Mouse (Mus musculus) gastrocnemius, postnatal 10 days (tissue): Measurements from ENCODE around the gene Hoxa7. TPM values are rescaled to one million over a fixed set of nuclear protein-coding genes. Genes with fewer than 3 reads are reported as not detected.
A peak's percentile ranks its signal among the peaks of the same experiment; 100 is the strongest.

Experiments used
- DNase-seq: peaks from one replicate; pipeline ENCODE4 v3.0.0; 2021; ENCODE audit warnings: mixed read lengths
- long read RNA-seq, 2 experiments: library from polyadenylated mRNA; stranded (forward); transcript quantifications; one replicate each; pipeline ENCODE4 v2.0.0; 2021
- total RNA-seq, 2 experiments: library from RNA; stranded (reverse); gene quantifications; 2 replicates each; pipeline ENCODE4 v1.2.3; 2021

Hoxa7 gene
- total RNA-seq: 1 to 10 TPM; 9.4 to 9.7 TPM
- long read RNA-seq, experiment 1, transcript Hoxa7-201 (2 exons, 2,009 nt): major isoform, 10 of 12 reads
- long read RNA-seq, experiment 1, partial matches to known transcripts: 0 of 12 reads
- long read RNA-seq, experiment 1, other reads (novel, unspliced or antisense): 2 of 12 reads
- long read RNA-seq, experiment 2, transcript Hoxa7-201 (2 exons, 2,009 nt): major isoform, 11 of 12 reads
- long read RNA-seq, experiment 2, partial matches to known transcripts: 0 of 12 reads
- long read RNA-seq, experiment 2, other reads (novel, unspliced or antisense): 1 of 12 reads

DNA sequence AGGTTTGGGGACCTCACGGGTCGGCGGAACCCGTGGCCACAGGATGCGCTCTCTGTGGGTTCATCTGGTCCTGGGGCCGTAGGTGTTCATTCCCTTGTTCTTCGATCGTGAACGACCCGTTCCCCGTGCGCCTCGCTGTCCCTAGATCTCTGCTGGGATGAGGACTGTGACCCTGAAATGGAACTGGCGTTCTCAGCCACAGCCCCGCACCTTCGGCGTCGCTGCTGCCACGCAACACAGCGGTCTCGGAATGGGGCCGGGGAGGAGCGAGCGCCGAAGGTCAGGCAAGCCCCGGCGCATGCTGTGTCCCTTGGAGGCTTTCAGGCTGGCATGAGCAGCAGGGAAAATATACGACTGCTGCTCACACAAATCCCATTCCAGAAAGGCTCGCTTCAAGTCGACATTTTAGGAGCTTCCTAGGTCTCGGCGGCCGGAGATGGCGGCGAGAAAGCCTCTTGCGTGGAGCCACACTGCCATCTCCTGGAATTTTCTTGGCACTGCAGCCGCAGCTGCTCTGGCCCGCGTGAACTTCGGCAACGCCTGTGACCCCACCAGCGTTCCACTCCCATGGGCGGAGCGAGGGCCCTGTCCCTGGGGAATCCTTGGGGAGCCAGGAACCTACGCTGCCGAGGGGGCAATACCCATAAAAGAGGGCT is at the start of gene Hoxa7:
Hoxa7 (minus strand) TSS at position 518 of the 656 bp plus-strand sequence.
- peak; percentile 94 for DNase-seq

- peak; percentile 67 for DNase-seq
These were observed 49.1 kb upstream of the Hoxa7 start for GRCm38 (mm10) chr6:52270494-52271480.

- no peak for DNase-seq
These were observed 47.1 kb upstream of the Hoxa7 start for GRCm38 (mm10) chr6:52268756-52269155.

DNA sequence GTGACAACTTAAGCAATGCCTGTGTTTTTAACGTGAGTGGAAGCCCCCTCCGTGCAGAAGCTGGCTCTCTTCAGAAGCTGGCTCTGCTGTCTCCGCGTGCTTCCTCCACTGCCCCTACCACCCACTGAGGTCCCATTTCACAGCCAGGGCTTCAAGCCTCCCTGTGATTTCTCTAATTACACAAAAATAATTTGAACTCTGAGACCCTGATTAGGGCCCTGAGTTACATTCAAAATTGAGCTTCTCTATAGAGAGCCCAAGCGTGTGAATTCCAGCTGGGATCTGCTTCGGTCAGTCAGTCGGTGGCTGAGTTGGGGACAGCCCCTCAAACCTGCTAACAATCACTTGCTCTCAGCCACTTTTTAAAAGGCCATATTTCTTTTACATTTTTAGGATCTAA is 46.7 kb upstream of the Hoxa7 start:
- DNase-seq: no peak

DNA sequence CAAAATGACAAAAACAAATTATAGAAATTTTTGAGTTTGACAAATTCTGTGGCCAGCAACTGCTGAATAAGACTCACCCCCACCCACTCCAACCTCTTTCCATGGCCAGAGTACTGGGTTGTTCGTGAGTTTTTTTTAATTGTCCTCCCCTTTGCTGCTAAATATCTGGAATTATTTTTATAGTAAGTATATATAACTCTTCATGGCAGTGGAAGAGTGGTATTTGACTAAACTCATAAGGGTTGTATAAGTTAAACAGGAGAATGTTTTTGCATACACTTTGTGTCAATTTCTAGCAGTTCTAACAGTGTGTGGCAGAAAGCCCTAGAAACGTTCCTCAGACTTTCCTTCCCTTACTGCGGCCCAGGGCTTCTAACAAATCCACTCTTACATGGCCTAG is 46.0 kb upstream of the Hoxa7 start:
- no peak for DNase-seq

- DNase-seq: no peak
These were observed 45.6 kb upstream of the Hoxa7 start for GRCm38 (mm10) chr6:52267221-52267620.

DNA sequence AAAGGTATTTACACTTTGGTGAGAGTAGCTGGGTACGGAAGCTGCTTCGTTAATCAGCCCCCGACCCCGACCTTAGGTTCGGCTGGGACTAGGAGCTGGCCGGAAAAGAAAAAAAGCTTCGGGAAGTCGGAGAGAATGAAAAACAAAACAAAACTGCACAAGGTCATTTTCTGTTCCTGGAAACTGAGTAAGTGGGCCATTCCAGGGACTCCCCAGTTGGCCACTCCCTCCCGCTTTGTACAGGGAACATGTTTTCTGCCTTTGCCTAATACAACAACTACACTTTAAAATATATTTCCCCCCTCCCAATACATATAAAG is 45.0 kb upstream of the Hoxa7 start:
- no peak for DNase-seq

DNA sequence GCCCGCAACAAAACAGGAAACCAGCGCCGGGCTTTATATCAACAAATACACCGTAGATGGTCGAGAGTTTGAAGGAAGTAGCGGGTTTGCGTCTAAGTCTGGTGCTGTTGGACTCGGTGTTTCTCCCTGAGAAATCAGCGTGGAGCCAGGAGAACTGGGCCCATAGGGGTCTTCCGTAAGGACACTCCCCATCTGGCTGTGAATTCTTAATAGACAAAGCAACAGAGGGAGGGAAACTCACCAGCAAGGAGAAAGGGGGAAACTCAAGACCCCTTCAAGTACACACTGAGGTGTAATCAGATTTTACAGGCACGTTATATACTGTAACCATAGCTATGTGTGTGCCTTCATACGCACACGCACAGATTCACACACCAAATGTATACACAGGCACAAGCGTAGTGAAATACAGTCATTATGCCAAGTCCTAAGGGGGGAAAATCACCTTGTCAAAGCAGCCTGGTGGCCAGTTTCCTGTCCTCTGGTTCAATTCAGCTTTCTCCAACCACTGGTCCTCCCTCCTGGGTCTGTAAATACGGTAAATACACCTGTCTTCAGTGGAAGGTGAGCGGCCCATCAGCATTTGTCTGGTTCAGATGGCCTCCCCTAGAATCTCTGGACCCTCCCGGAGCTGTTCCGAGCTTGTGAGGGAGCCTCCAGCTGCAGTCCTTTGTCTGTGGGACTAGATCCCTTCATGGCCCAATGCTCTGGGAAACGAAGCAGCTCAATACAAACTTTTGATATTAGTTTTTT is 44.4 kb upstream of the Hoxa7 start:
- DNase-seq: no peak

GRCm38 (mm10) chr6:52265306-52265912 is 43.8 kb upstream of the Hoxa7 start:
- no peak for DNase-seq

GRCm38 (mm10) chr6:52264106-52264790 is 42.6 kb upstream of the Hoxa7 start:
- no peak for DNase-seq

DNA sequence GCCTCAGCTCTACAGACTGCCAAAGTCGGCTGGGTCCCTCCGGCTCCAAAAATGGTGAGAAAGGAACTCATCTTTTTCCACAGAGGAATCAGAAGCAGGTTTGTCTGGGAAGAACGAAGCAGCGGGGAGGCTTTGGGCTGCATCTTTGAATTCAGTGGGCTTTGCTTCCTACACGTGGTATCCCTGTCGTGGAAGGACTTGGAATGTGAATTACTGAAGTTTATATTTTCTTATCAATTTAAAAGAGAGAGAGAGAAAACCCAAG is 41.6 kb upstream of the Hoxa7 start:
- no peak for DNase-seq

DNA sequence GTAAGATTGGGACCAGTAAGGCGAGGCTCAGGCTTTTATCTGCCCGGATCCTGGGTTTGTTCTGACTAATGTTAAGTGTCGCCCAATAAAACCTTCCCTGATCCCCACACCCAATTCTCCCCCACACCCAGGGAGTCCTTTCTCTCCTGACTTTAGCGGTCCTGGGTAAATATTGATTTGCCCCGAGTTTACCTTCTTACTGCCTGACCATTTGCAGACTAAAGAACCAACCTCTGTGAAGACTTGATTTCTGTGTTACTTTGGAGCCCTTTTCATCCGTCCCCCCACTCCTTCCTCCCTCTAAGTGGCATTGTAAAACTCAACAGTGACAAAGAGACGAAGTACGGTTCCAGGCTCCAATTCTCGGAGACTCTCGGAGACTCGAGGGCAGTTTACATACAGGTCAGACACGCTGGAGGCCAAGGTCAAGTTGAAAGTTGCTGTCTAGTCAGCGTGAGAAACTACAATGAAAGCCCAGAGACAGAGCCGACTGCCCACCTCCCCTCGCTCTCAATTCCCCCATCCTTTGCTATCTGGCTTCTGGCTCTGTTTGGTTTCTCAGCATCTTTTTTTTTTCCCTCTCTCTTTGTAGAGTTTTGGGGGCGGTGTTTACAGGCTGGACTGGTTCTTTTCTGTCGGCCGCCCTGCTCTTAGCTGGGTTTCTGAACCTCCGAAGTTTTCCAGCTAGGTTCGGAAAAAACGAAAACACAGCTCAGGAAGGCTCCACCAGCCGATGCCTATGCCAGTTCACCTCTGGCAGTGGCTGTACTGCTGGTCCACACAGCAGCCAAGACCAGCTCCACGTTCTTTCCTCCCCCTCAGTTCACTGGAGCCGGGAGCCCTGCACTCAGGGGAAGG is 41.0 kb upstream of the Hoxa7 start:
- no peak for DNase-seq

- no peak for DNase-seq
These were observed 40.3 kb upstream of the Hoxa7 start for GRCm38 (mm10) chr6:52261751-52262462.

- DNase-seq: peak; percentile 46
These were observed 39.3 kb upstream of the Hoxa7 start, which contains the start of gene Hoxa13 for GRCm38 (mm10) chr6:52260654-52261575. Gene Hoxa13, minus strand, starts transcription at chr6:52260880.

GRCm38 (mm10) chr6:52259811-52260261 is 38.2 kb upstream of the Hoxa7 start:
- peak; percentile 35 for DNase-seq

- no peak for DNase-seq
These were observed 37.6 kb upstream of the Hoxa7 start for GRCm38 (mm10) chr6:52259081-52259790.

DNA sequence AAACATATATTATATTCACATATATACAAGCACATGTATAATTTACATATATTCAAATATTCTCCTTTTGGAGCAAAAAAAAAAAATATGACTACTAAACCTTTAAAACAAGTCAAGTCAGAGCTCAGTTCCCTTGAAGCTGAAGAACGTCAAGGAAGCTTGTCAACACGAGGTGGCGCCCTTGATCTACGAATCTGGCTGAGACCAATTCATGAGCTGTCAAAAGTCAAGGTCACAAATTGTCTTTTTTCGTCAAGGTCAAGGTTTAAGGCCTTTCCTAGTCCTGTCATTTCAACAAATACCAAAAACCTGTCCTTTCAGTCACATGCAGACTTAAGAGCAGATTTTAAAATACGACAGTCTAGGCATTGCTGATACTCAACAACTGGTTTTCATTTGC is 35.3 kb upstream of the Hoxa7 start:
- peak; percentile 85 for DNase-seq
